ENCODE assay signal across 10 mouse cellular contexts in the genomic region with DNA sequence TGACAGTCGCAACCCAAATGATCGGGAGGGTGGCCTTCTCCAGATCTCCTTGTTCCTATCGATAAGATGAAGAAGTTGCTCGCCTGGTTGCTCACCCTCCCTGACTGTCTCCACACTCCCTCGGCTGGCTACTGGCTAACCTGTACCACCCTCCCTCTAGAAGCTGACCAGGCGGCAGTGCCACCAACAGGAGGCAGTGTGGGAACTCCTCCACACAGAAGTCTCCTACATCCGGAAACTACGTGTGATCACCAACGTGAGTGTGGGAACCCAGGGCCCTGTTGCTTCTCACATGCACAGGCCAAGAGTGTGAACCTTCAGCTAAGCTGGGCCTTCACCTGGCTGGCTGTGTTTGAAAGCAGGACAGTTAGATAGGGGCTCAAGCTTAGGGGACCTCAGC. TPM values are rescaled to one million over a fixed set of nuclear protein-coding genes. Genes with fewer than 3 reads are reported as not detected.
DNase-seq lines count a peak whose midpoint lies in the region; ATAC-seq and TF ChIP-seq lines count a peak whose summit lies in the region.
"Had no signal": no experiment of that assay in that cellular context is flagged by ENCODE, and none has a peak within 500 bp of the region (broad histone marks: within the 10 kb centered on the region; RNA-seq: fewer than 3 reads in every experiment).

No protein-coding gene starts in this region.

- H3K36me3 ChIP-seq in forebrain, postnatal 0 days (ENCODE audit: insufficient read depth) = peaks cover 22% of the 10 kb centered on the region
- peaks cover 19% of the 10 kb centered on the region for H3K36me3 ChIP-seq in forebrain, embryonic 12.5 days (replicated peaks)
- H3K36me3 ChIP-seq in lung, postnatal 0 days (ENCODE audit: insufficient read depth, low read length) = peaks cover 27% of the 10 kb centered on the region
- peaks cover 82% of the 10 kb centered on the region for H3K36me3 ChIP-seq in limb, embryonic 10.5 days
- peaks cover 21% of the 10 kb centered on the region; the same call in 1 of the 2 replicates for H3K36me3 ChIP-seq in stomach, postnatal 0 days (ENCODE audit: control insufficient read depth, insufficient read depth, low read length)

- H3K9ac ChIP-seq in forebrain, postnatal 0 days = no peak overlapping the region
- H3K9ac ChIP-seq in forebrain, embryonic 12.5 days = no peak overlapping the region
- H3K9ac ChIP-seq in lung, postnatal 0 days (replicated peaks; ENCODE audit: low read depth) = no peak overlapping the region
- H3K9ac ChIP-seq in stomach, postnatal 0 days (ENCODE audit: low read length) = no peak overlapping the region

- peaks cover 13% of the 10 kb centered on the region for H3K4me1 ChIP-seq in forebrain, postnatal 0 days (ENCODE audit: insufficient read depth)
- peaks cover 18% of the 10 kb centered on the region for H3K4me1 ChIP-seq in forebrain, embryonic 12.5 days
- peaks cover 5% of the 10 kb centered on the region; the same call in 1 of the 2 replicates for H3K4me1 ChIP-seq in lung, postnatal 0 days (ENCODE audit: insufficient read depth, low read depth, low read length)
- H3K4me1 ChIP-seq in limb, embryonic 10.5 days = peaks cover 29% of the 10 kb centered on the region
- no peaks in the 10 kb centered on the region for H3K4me1 ChIP-seq in stomach, postnatal 0 days (replicated peaks; ENCODE audit: control insufficient read depth, insufficient read depth)

- H3K27me3 ChIP-seq in forebrain, postnatal 0 days (ENCODE audit: insufficient read depth, low read length) = no peaks in the 10 kb centered on the region
- peaks cover 19% of the 10 kb centered on the region for H3K27me3 ChIP-seq in forebrain, embryonic 12.5 days
- no peaks in the 10 kb centered on the region for H3K27me3 ChIP-seq in lung, postnatal 0 days (replicated peaks; ENCODE audit: insufficient read depth, low read length)
- peaks cover 27% of the 10 kb centered on the region for H3K27me3 ChIP-seq in limb, embryonic 10.5 days (ENCODE audit: low read depth, poor library complexity, severe bottlenecking)
- no peaks in the 10 kb centered on the region for H3K27me3 ChIP-seq in stomach, postnatal 0 days (ENCODE audit: control insufficient read depth, insufficient read depth, low read length)

- ATAC-seq in forebrain, postnatal 0 days = no peak
- ATAC-seq in forebrain, embryonic 12.5 days (ENCODE audit: low FRiP score) = no peak
- 0 out of 2 replicates have a peak, but pooled peaks have one; percentile 10 for ATAC-seq in lung, postnatal 0 days
- ATAC-seq in stomach, postnatal 0 days (ENCODE audit: low FRiP score, low TSS enrichment) = peak; percentile 3; the same call in 1 of the 2 replicates

- 58% methylated on average over 9 of the region's 9 CpGs for WGBS in forebrain, postnatal 0 days
- 51% methylated on average over 9 of the region's 9 CpGs for whole genome bisulfite sequencing in forebrain, embryonic 12.5 days
- 62% methylated on average over 9 of the region's 9 CpGs for WGBS in lung, postnatal 0 days
- 46% methylated on average over 9 of the region's 9 CpGs for WGBS in limb, embryonic 10.5 days
- 66% methylated on average over 9 of the region's 9 CpGs for WGBS in stomach, postnatal 0 days

- no peaks in the 10 kb centered on the region for H3K9me3 ChIP-seq in forebrain, postnatal 0 days (ENCODE audit: low read length)
- no peaks in the 10 kb centered on the region for H3K9me3 ChIP-seq in forebrain, embryonic 12.5 days
- H3K9me3 ChIP-seq in lung, postnatal 0 days (ENCODE audit: low read length) = no peaks in the 10 kb centered on the region
- no peaks in the 10 kb centered on the region for H3K9me3 ChIP-seq in limb, embryonic 10.5 days (replicated peaks)
- no peaks in the 10 kb centered on the region for H3K9me3 ChIP-seq in stomach, postnatal 0 days (ENCODE audit: control insufficient read depth, low read length)

- no peak for DNase-seq in forebrain, postnatal 0 days
- DNase-seq in lung, postnatal 0 days (ENCODE audit: low spot score) = peak; percentile 46
- DNase-seq in lung, postnatal 36 days = no peak
- DNase-seq in limb, embryonic 10.5 days (ENCODE audit: low spot score) = no peak
- peak; percentile 59 for DNase-seq in stomach, postnatal 0 days (ENCODE audit: low spot score)
- no peak for DNase-seq in right cerebral cortex, postnatal 25 days
- no peak for DNase-seq in adrenal gland, adult 18-20 months (ENCODE audit: low spot score in 2 of 2)
- DNase-seq: adrenal gland, postnatal 25 days; gastrocnemius, postnatal 36 days had no signal

- TF ChIP-seq CTCF in forebrain, postnatal 0 days (IDR thresholded peaks at IDR 0.05; ENCODE audit: low read depth) = peak; percentile 46
- peak; percentile 59 for TF ChIP-seq CTCF in lung, postnatal 0 days (IDR thresholded peaks at IDR 0.05)
- TF ChIP-seq CTCF in stomach, postnatal 0 days (IDR thresholded peaks at IDR 0.05; ENCODE audit: low read depth) = peak; percentile 60

- no peak for TF ChIP-seq EP300 in lung, postnatal 0 days (IDR thresholded peaks at IDR 0.05)
- no peak for TF ChIP-seq EP300 in stomach, postnatal 0 days (optimal IDR thresholded peaks at IDR 0.05)

- H3K4me2 ChIP-seq in forebrain, postnatal 0 days (ENCODE audit: low read depth) = no peak overlapping the region
- H3K4me2 ChIP-seq in forebrain, embryonic 12.5 days = no peak overlapping the region; the same call in 1 of the 2 replicates
- no peak overlapping the region for H3K4me2 ChIP-seq in lung, postnatal 0 days (replicated peaks; ENCODE audit: low read depth, low read length)
- no peak overlapping the region for H3K4me2 ChIP-seq in stomach, postnatal 0 days (replicated peaks; ENCODE audit: low read depth)

- no peak overlapping the region for H3K27ac ChIP-seq in forebrain, postnatal 0 days (ENCODE audit: low read depth, low read length)
- no peak overlapping the region for H3K27ac ChIP-seq in forebrain, embryonic 12.5 days
- H3K27ac ChIP-seq in lung, postnatal 0 days (ENCODE audit: low read length) = peak overlapping the region; percentile 93
- H3K27ac ChIP-seq in limb, embryonic 10.5 days = peak overlapping the region; percentile 66; the same call in 1 of the 2 replicates
- H3K27ac ChIP-seq in stomach, postnatal 0 days (replicated peaks) = peak overlapping the region; percentile 90; the same call in 1 of the 2 replicates

- no peak overlapping the region for H3K4me3 ChIP-seq in forebrain, postnatal 0 days (ENCODE audit: low read depth, low read length)
- no peak overlapping the region for H3K4me3 ChIP-seq in forebrain, embryonic 12.5 days (replicated peaks)
- H3K4me3 ChIP-seq in lung, postnatal 0 days (ENCODE audit: low read depth, low read length) = no peak overlapping the region
- no peak overlapping the region for H3K4me3 ChIP-seq in limb, embryonic 10.5 days
- no peak overlapping the region for H3K4me3 ChIP-seq in stomach, postnatal 0 days (ENCODE audit: low read depth, low read length)

RNA-seq across cellular contexts. Expression of a gene that starts 9.0 kb away (rescaled TPM):
- total RNA-seq in forebrain, postnatal 0 days (2014; rRNA removed) = 1.4 TPM in 1 of 2 replicates, not detected in the other
- polyA plus RNA-seq in forebrain, postnatal 0 days (2015; fragmentation: Nextera tagmentation; extraction: Ambion mirVana) = 0.19 and 0.30 TPM in 2 replicates
- polyA plus RNA-seq in forebrain, embryonic 12.5 days (2016; fragmentation: Nextera tagmentation; extraction: Ambion mirVana) = 0.66 and 0.76 TPM in 2 replicates
- 1.2 and 1.4 TPM in 2 replicates for polyA plus RNA-seq in lung, postnatal 0 days (2015; fragmentation: Nextera tagmentation; extraction: Ambion mirVana)
- polyA plus RNA-seq in limb, embryonic 10.5 days (2016; fragmentation: Nextera tagmentation; extraction: Ambion mirVana) = 0.67 and 0.75 TPM in 2 replicates
- polyA plus RNA-seq in stomach, postnatal 0 days (2015; fragmentation: Nextera tagmentation; extraction: Ambion mirVana) = 0.49 and 0.96 TPM in 2 replicates
- 1 to 10 TPM; 1.3 to 2.8 TPM for total RNA-seq in adrenal gland, adult 18-20 months (2021)

RNA-seq across cellular contexts. Expression of a gene that starts 34.4 kb away (rescaled TPM):
- 16.6 and 18.6 TPM in 2 replicates for total RNA-seq in forebrain, postnatal 0 days (2014; rRNA removed)
- 9.2 and 12.8 TPM in 2 replicates for polyA plus RNA-seq in forebrain, postnatal 0 days (2015; fragmentation: Nextera tagmentation; extraction: Ambion mirVana)
- polyA plus RNA-seq in forebrain, embryonic 12.5 days (2016; fragmentation: Nextera tagmentation; extraction: Ambion mirVana) = 9.5 and 10.8 TPM in 2 replicates
- 17.4 and 18.8 TPM in 2 replicates for polyA plus RNA-seq in lung, postnatal 0 days (2015; fragmentation: Nextera tagmentation; extraction: Ambion mirVana)
- 9.5 and 13.3 TPM in 2 replicates for polyA plus RNA-seq in limb, embryonic 10.5 days (2016; fragmentation: Nextera tagmentation; extraction: Ambion mirVana)
- 6.4 and 7.5 TPM in 2 replicates for polyA plus RNA-seq in stomach, postnatal 0 days (2015; fragmentation: Nextera tagmentation; extraction: Ambion mirVana)
- 10 to 100 TPM in 1 of 2 experiments, 1 to 10 TPM in 1; 7.3 to 12.0 TPM for total RNA-seq in adrenal gland, adult 18-20 months (2021)

RNA-seq across cellular contexts. Expression of a gene that starts 45.4 kb away (rescaled TPM):
- 0.08 and 0.71 TPM in 2 replicates for total RNA-seq in forebrain, postnatal 0 days (2014; rRNA removed)
- polyA plus RNA-seq in forebrain, postnatal 0 days (2015; fragmentation: Nextera tagmentation; extraction: Ambion mirVana) = 0.50 and 0.69 TPM in 2 replicates
- 1.8 and 2.1 TPM in 2 replicates for polyA plus RNA-seq in forebrain, embryonic 12.5 days (2016; fragmentation: Nextera tagmentation; extraction: Ambion mirVana)
- 2.0 and 3.1 TPM in 2 replicates for polyA plus RNA-seq in lung, postnatal 0 days (2015; fragmentation: Nextera tagmentation; extraction: Ambion mirVana)
- polyA plus RNA-seq in limb, embryonic 10.5 days (2016; fragmentation: Nextera tagmentation; extraction: Ambion mirVana) = 2.9 and 3.2 TPM in 2 replicates
- 13.8 and 14.4 TPM in 2 replicates for polyA plus RNA-seq in stomach, postnatal 0 days (2015; fragmentation: Nextera tagmentation; extraction: Ambion mirVana)
- total RNA-seq in adrenal gland, adult 18-20 months (2021) = 1 to 10 TPM; 1.9 to 3.3 TPM

RNA-seq across cellular contexts. Expression of a gene that starts 51.9 kb away (rescaled TPM):
- total RNA-seq in forebrain, postnatal 0 days (2014; rRNA removed) = not detected in 2 replicates
- polyA plus RNA-seq in forebrain, postnatal 0 days (2015; fragmentation: Nextera tagmentation; extraction: Ambion mirVana) = not detected in 2 replicates
- polyA plus RNA-seq in forebrain, embryonic 12.5 days (2016; fragmentation: Nextera tagmentation; extraction: Ambion mirVana) = not detected in 2 replicates
- polyA plus RNA-seq in lung, postnatal 0 days (2015; fragmentation: Nextera tagmentation; extraction: Ambion mirVana) = 0.26 and 0.33 TPM in 2 replicates
- polyA plus RNA-seq in limb, embryonic 10.5 days (2016; fragmentation: Nextera tagmentation; extraction: Ambion mirVana) = not detected in 2 replicates
- 0.52 and 0.87 TPM in 2 replicates for polyA plus RNA-seq in stomach, postnatal 0 days (2015; fragmentation: Nextera tagmentation; extraction: Ambion mirVana)
- total RNA-seq in adrenal gland, adult 18-20 months (2021) = not detected
- total RNA-seq: adrenal gland, postnatal 25 days; gastrocnemius, postnatal 36 days had no signal

Comparison
In these comparisons a context has a peak if more than half of its experiments do, and no peak if none do; other contexts are left out.
1. DNase-seq: peak in lung, postnatal 0 days (single experiment) and stomach, postnatal 0 days (single experiment); none in forebrain, postnatal 0 days (single experiment), lung, postnatal 36 days (single experiment), limb, embryonic 10.5 days (single experiment), right cerebral cortex, postnatal 25 days (single experiment) and adrenal gland, adult 18-20 months (0 of 2).
2. ATAC-seq: peak in lung, postnatal 0 days (single experiment) and stomach, postnatal 0 days (single experiment); none in forebrain, postnatal 0 days (single experiment) and forebrain, embryonic 12.5 days (single experiment).
3. H3K27ac ChIP-seq: peak in lung, postnatal 0 days (single experiment), limb, embryonic 10.5 days (single experiment) and stomach, postnatal 0 days (single experiment); none in forebrain, postnatal 0 days (single experiment) and forebrain, embryonic 12.5 days (single experiment).
4. Peak in every context shown above with its lines, with median percentiles within 50 percentile points of each other: CTCF ChIP-seq.